Mouse (Mus musculus) forebrain, postnatal 0 days (tissue): Measurements from ENCODE around the gene Olfr1076. TPM values are rescaled to one million over a fixed set of nuclear protein-coding genes. Genes with fewer than 3 reads are reported as not detected.
"Not testable (repeated sequence)": the region's sequence is repeated elsewhere in the genome, so short reads cannot be mapped to it uniquely, and the experiment has no call there.

ENCODE experiments used
- ATAC-seq: fragments of 200-750 bp; cut with Nextera tagmentation; 2 replicates; pipeline ENCODE4 v1.8.0; 2017; ENCODE audit warnings: mild to moderate bottlenecking, moderate library complexity
- DNase-seq: peaks from one replicate; pipeline ENCODE4 v3.0.0-alpha.2; 2015
- H3K27ac ChIP-seq: fragments of 300-500 bp; sonication (generic); 2 replicates; pipeline ENCODE4 v1.5.1; 2014; ENCODE audit warnings: low read depth, mild to moderate bottlenecking, antibody characterized with exemption, low read length, moderate library complexity, mixed read lengths
- H3K27me3 ChIP-seq: fragments of 300-500 bp; sonication (generic); 2 replicates; pipeline ENCODE4 v1.6.1; 2014; ENCODE audit warnings: mild to moderate bottlenecking, low read length, mixed read lengths; ENCODE audit not compliant: insufficient read depth
- H3K36me3 ChIP-seq: fragments of 300-500 bp; sonication (generic); 2 replicates; pipeline ENCODE4 v1.6.1; 2014; ENCODE audit warnings: mild to moderate bottlenecking, moderate library complexity; ENCODE audit not compliant: insufficient read depth
- H3K4me1 ChIP-seq: fragments of 300-500 bp; sonication (generic); 2 replicates; pipeline ENCODE4 v1.6.1; 2014; ENCODE audit warnings: antibody characterized with exemption; ENCODE audit not compliant: insufficient read depth
- H3K4me2 ChIP-seq: fragments of 300-500 bp; sonication (generic); 2 replicates; pipeline ENCODE4 v1.6.1; 2014; ENCODE audit warnings: low read depth, mild to moderate bottlenecking, moderate library complexity
- H3K4me3 ChIP-seq: fragments of 300-500 bp; sonication (generic); 2 replicates; pipeline ENCODE4 v1.5.1; 2014; ENCODE audit warnings: low read depth, low read length, mixed read lengths
- H3K9ac ChIP-seq: fragments of 300-500 bp; sonication (generic); 2 replicates; pipeline ENCODE4 v1.6.1; 2014; ENCODE audit warnings: mild to moderate bottlenecking
- H3K9me3 ChIP-seq: fragments of 300-500 bp; sonication (generic); 2 replicates; pipeline ENCODE4 v1.6.1; 2016; ENCODE audit warnings: low read length
- CTCF ChIP-seq: sonication (generic); IDR thresholded peaks from 2 replicates; pipeline ENCODE4 v1.5.1; 2016; ENCODE audit warnings: antibody characterized with exemption, control low read depth, low read depth
- WGBS: fragments of 180-500 bp; shearing (Covaris S2); extraction: QIAGEN DNeasy Blood & Tissue Kit; methylation state at CpG from one replicate; pipeline ENCODE4 v1.1.7; 2014; 5-methylcytosine and 5-hydroxymethylcytosine counted together
- polyA plus RNA-seq: library from polyadenylated mRNA; unstranded; fragments of >200 nt; fragmentation: Nextera tagmentation; extraction: Ambion mirVana; gene quantifications from 2 replicates; pipeline ENCODE4 v1.2.1, GENCODE M21; 2015
- total RNA-seq: library from RNA; depleted of rRNA; stranded (reverse); fragments of >200 nt; gene quantifications from 2 replicates; pipeline ENCODE4 v1.2.3, GENCODE M21; 2014; rRNA removed

Gene Olfr1076
- total RNA-seq (not detected in 2 replicates), polyA plus RNA-seq (not detected in 2 replicates)

DNA sequence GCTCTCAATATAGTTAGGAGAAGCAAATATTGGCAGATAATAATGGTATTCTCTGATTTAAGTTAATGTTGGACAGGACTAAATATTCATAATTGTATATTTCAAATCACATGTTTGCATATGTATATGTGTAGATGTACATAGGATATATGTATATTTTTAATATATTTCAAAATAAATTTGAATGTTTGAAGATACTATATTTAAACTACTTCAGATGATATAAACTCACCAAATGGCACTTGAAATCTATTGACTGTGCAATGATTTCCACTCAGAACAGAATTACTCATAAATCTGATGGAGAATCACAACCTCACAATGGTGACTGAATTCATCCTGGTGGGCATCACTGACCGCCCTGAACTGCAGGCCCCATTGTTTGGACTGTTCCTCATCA lies at the start of gene Olfr1076:
Gene Olfr1076, plus strand, starts transcription at position 301 of the 400 bp plus-strand sequence.
- 81% methylated on average over 1 of the region's 1 CpGs for WGBS
- Histone ChIP-seq H3K36me3 (no peaks in the 10 kb centered on the region), H3K4me2 (no peak within 1 kb of the TSS), H3K27me3 (no peaks in the 10 kb centered on the region), H3K9ac (no peak within 1 kb of the TSS), H3K4me1 (no peaks in the 10 kb centered on the region), H3K9me3 (no peaks in the 10 kb centered on the region), H3K27ac (no peak within 1 kb of the TSS), H3K4me3 (no peak within 1 kb of the TSS)
- DNase-seq (no peak), ATAC-seq (no peak)
- no peak for TF ChIP-seq CTCF

DNA sequence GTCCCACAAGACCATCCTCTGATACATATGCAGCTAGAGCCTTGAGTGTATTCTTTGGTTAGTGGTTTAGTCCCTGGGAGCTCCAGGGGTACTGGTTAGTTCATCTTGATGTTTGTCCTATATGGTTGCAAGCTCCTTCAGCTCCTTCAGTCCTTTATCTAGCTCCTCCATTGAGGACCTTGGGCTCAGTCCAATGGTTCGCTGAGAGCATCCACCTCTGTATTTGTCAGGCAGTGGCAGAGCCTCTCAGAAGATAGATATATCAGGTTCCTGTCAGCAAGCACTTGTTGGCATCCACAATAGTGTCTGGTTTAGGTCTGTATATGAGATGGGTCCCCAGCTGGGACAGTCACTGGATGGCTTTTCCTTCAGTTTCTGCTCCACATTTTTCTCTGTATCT lies 47.8 kb upstream of the Olfr1076 start:
- no peaks in the 10 kb centered on the region for H3K9me3 ChIP-seq
- H3K4me2 ChIP-seq, result no peak overlapping the region
- ATAC-seq, result no peak
- no peak for TF ChIP-seq CTCF
- no peak overlapping the region for H3K4me3 ChIP-seq
- no peaks in the 10 kb centered on the region for H3K36me3 ChIP-seq
- DNase-seq, result no peak
- no peak overlapping the region for H3K27ac ChIP-seq
- no peak overlapping the region for H3K9ac ChIP-seq
- H3K27me3 ChIP-seq, result no peaks in the 10 kb centered on the region
- 82% methylated on average over 1 of the region's 1 CpGs for WGBS
- no peaks in the 10 kb centered on the region for H3K4me1 ChIP-seq

DNA sequence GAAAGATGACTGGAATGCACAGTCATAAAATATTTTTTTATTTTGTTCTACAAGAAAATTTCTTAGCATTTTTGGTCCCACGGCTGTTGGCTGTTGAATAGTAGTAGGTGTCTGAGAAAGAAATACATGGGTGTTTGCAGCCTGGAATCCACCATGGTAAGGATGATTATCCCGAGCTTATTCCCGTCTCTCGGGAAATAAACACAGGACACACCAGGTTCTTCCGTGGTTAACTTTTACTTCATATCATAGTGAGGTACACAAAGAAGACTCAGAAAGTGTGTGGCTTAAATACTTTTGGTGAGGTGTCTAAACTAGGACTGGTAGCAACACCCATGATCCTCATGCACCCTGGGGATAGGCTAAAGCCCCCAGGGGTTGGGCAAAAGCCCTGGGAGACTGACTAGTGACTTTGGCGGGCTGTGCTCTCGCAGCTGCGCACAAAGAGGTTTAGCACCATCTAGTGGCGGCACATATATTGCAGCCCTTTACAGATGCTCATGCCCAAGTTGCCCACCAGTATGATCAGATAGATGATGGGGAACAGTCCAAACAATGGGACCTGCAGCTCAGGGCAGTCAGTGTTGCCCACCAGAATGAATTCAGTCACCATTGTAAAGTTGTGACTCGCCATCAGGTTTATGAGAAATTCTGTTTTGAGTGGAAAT lies 43.7 kb upstream of the Olfr1076 start:
- Histone ChIP-seq H3K4me3 (no peak overlapping the region), H3K36me3 (no peaks in the 10 kb centered on the region), H3K27me3 (no peaks in the 10 kb centered on the region), H3K9me3 (no peaks in the 10 kb centered on the region), H3K4me1 (no peaks in the 10 kb centered on the region), H3K4me2 (no peak overlapping the region), H3K9ac (no peak overlapping the region), H3K27ac (no peak overlapping the region)
- peak; percentile 36; the same call in 1 of the 2 replicates for ATAC-seq
- peak; percentile 77 for TF ChIP-seq CTCF
- DNase-seq, result peak; percentile 56
- WGBS, result 34% methylated on average over 10 of the region's 10 CpGs

DNA sequence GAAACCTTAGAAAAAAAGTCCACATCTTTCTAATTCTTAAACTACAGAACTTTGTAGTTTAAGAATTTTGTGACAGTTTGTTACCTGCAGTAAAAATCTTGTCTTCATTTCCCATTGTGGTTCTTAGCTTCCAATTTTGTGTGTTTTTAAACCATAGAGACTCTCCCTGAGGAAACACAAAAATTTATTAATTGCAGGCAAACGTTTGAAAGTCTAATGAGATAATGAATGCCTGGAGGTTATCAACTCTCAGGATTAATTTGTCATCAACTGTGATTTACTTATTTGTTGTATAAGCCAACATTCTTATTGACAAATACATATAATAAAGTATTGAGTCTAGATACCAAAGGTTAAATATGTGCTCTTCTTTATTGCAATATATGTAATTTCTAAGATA lies 21.0 kb upstream of the Olfr1076 start, which contains the start of gene Olfr228:
Gene Olfr228, minus strand, starts transcription at position 101 of the 400 bp plus-strand sequence.
- H3K4me3 ChIP-seq, result no peak within 1 kb of the TSS
- H3K27ac ChIP-seq, result no peak within 1 kb of the TSS
- ATAC-seq, result no peak
- no peaks in the 10 kb centered on the region for H3K36me3 ChIP-seq
- no peaks in the 10 kb centered on the region for H3K27me3 ChIP-seq
- no peaks in the 10 kb centered on the region for H3K9me3 ChIP-seq
- H3K9ac ChIP-seq, result no peak within 1 kb of the TSS
- H3K4me2 ChIP-seq, result no peak within 1 kb of the TSS
- no peak for TF ChIP-seq CTCF
- 52% methylated on average over 1 of the region's 1 CpGs for WGBS
- no peak for DNase-seq
- H3K4me1 ChIP-seq, result no peaks in the 10 kb centered on the region

DNA sequence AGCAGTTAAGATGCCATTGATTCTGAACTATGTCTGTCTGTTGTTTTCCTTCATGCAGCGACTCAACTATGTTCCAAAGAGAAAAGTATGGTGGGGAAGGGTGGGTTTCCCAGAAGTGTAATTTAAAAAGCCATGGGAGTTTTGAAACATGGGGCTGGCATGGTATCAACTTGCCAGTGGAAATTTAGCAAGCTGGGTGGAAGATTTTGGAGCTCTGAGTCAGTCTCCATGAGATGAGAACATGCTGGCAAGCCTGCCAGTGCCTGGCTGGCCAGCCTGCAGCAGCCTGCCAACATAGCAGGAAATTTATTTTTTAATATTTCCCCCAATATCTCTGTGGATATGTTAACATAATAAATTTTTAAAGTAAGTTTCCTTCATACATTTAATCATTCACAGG lies 22.7 kb downstream of the Olfr1076 start:
- peak; percentile 4 for DNase-seq

DNA sequence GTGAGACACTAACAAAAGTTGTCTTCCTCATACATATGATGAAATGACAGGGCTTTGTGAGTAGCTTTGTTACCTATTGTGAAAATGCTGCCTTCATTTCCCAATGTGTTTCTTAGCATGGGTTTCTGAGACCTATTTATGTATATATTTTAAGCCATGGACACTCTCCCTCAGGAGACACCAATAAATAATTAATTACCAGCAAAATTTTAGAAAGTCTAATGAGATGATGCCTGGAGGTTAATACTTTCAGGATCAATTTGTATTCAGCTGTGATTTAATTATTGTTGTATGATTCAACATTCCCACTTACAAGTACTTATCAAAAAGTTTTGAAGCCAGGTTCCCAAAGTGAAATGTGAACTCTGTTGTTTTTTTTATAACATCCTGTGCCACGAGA lies 34.1 kb downstream of the Olfr1076 start, which contains the start of gene Olfr1079:
Gene Olfr1079, minus strand, starts transcription at position 101 of the 400 bp plus-strand sequence.
- Histone ChIP-seq H3K4me1 (no peaks in the 10 kb centered on the region), H3K4me3 (no peak within 1 kb of the TSS), H3K9ac (no peak within 1 kb of the TSS), H3K27me3 (no peaks in the 10 kb centered on the region), H3K9me3 (no peaks in the 10 kb centered on the region), H3K36me3 (no peaks in the 10 kb centered on the region), H3K4me2 (no peak within 1 kb of the TSS), H3K27ac (no peak within 1 kb of the TSS)
- no peak for TF ChIP-seq CTCF
- ATAC-seq, result no peak
- WGBS, result 33% methylated on average over 1 of the region's 1 CpGs
- no peak for DNase-seq

More for the DNA sequence above, 22.7 kb downstream of the Olfr1076 start:
- TF ChIP-seq CTCF, result no peak
- Histone ChIP-seq H3K27me3 (no peaks in the 10 kb centered on the region), H3K27ac (no peak overlapping the region), H3K9me3 (no peaks in the 10 kb centered on the region), H3K9ac (no peak overlapping the region), H3K4me1 (no peaks in the 10 kb centered on the region), H3K36me3 (no peaks in the 10 kb centered on the region), H3K4me3 (no peak overlapping the region), H3K4me2 (no peak overlapping the region)
- no peak for ATAC-seq
- 46% methylated on average over 1 of the region's 1 CpGs for WGBS

DNA sequence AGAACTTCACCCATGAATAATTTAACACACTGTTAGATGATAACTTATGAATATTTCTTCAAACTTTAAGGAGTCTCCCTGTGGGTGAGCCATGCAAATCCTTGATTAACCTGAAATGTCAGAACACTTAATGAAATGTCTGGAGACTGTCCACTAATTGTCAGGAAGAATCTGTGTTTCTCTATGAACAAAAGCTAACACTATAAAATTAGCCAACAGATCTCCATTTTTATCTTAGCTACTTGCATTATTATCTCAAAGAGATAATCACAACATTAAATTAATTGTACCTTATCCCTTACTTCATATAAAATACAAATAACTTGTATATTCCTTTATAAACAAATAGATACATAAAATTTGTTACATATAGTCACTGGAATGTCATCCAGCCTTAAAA lies 49.9 kb downstream of the Olfr1076 start, which contains the start of gene Olfr1080:
Gene Olfr1080, minus strand, starts transcription at position 101 of the 400 bp plus-strand sequence.
- H3K36me3 ChIP-seq, H3K27me3 ChIP-seq, H3K4me2 ChIP-seq, H3K27ac ChIP-seq, DNase-seq, H3K4me3 ChIP-seq, H3K9me3 ChIP-seq, H3K9ac ChIP-seq, ATAC-seq, H3K4me1 ChIP-seq: not testable (repeated sequence)

Other genes with a start within 250 kb of the Olfr1076 start
- not detected in 2 replicates for gene Olfr1051, start 229.4 kb upstream of the Olfr1076 start, total RNA-seq
- not detected in 2 replicates for gene Olfr1051, start 229.4 kb upstream of the Olfr1076 start, polyA plus RNA-seq
- gene Olfr1052, start 216.0 kb upstream of the Olfr1076 start, total RNA-seq, result not detected in 2 replicates
- not detected in 2 replicates for gene Olfr1052, start 216.0 kb upstream of the Olfr1076 start, polyA plus RNA-seq
- not detected in 2 replicates for gene Olfr1053, start 193.2 kb upstream of the Olfr1076 start, total RNA-seq
- not detected in 2 replicates for gene Olfr1053, start 193.2 kb upstream of the Olfr1076 start, polyA plus RNA-seq
- not detected in 2 replicates for gene Olfr1054, start 173.0 kb upstream of the Olfr1076 start, total RNA-seq
- gene Olfr1054, start 173.0 kb upstream of the Olfr1076 start, polyA plus RNA-seq, result not detected in 2 replicates
- gene Olfr1055, start 158.2 kb upstream of the Olfr1076 start, total RNA-seq, result not detected in 2 replicates
- gene Olfr1055, start 158.2 kb upstream of the Olfr1076 start, polyA plus RNA-seq, result not detected in 2 replicates
- gene Olfr1056, start 146.0 kb upstream of the Olfr1076 start, total RNA-seq, result not detected in 2 replicates
- not detected in 2 replicates for gene Olfr1056, start 146.0 kb upstream of the Olfr1076 start, polyA plus RNA-seq
- gene Olfr1057, start 130.1 kb upstream of the Olfr1076 start, total RNA-seq, result not detected in 2 replicates
- gene Olfr1057, start 130.1 kb upstream of the Olfr1076 start, polyA plus RNA-seq, result not detected in 2 replicates
- gene Olfr1058, start 119.9 kb upstream of the Olfr1076 start, total RNA-seq, result not detected in 2 replicates
- not detected in 2 replicates for gene Olfr1058, start 119.9 kb upstream of the Olfr1076 start, polyA plus RNA-seq
- gene Olfr1061, start 94.4 kb upstream of the Olfr1076 start, total RNA-seq, result not detected in 2 replicates
- gene Olfr1061, start 94.4 kb upstream of the Olfr1076 start, polyA plus RNA-seq, result not detected in 2 replicates
- gene Olfr1062, start 81.7 kb upstream of the Olfr1076 start, total RNA-seq, result not detected in 2 replicates
- gene Olfr1062, start 81.7 kb upstream of the Olfr1076 start, polyA plus RNA-seq, result not detected in 2 replicates
- not detected in 2 replicates for gene Olfr1065, start 57.9 kb upstream of the Olfr1076 start, total RNA-seq
- not detected in 2 replicates for gene Olfr1065, start 57.9 kb upstream of the Olfr1076 start, polyA plus RNA-seq
- gene Olfr1066, start 52.2 kb upstream of the Olfr1076 start, total RNA-seq, result not detected in 2 replicates
- not detected in 2 replicates for gene Olfr1066, start 52.2 kb upstream of the Olfr1076 start, polyA plus RNA-seq
- not detected in 2 replicates for gene Olfr228, start 21.1 kb upstream of the Olfr1076 start, total RNA-seq
- not detected in 2 replicates for gene Olfr228, start 21.1 kb upstream of the Olfr1076 start, polyA plus RNA-seq
- gene Olfr1079, start 34.0 kb downstream of the Olfr1076 start, total RNA-seq, result not detected in 2 replicates
- not detected in 2 replicates for gene Olfr1079, start 34.0 kb downstream of the Olfr1076 start, polyA plus RNA-seq
- gene Olfr1080, start 49.8 kb downstream of the Olfr1076 start, total RNA-seq, result not detected in 2 replicates
- not detected in 2 replicates for gene Olfr1080, start 49.8 kb downstream of the Olfr1076 start, polyA plus RNA-seq
- not detected in 2 replicates for gene Olfr1082, start 90.5 kb downstream of the Olfr1076 start, total RNA-seq
- not detected in 2 replicates for gene Olfr1082, start 90.5 kb downstream of the Olfr1076 start, polyA plus RNA-seq
- gene Olfr1084, start 131.3 kb downstream of the Olfr1076 start, total RNA-seq, result not detected in 2 replicates
- gene Olfr1084, start 131.3 kb downstream of the Olfr1076 start, polyA plus RNA-seq, result not detected in 2 replicates
- gene Olfr1085, start 153.6 kb downstream of the Olfr1076 start, total RNA-seq, result not detected in 2 replicates
- not detected in 2 replicates for gene Olfr1085, start 153.6 kb downstream of the Olfr1076 start, polyA plus RNA-seq
- not detected in 2 replicates for gene Olfr1086, start 171.6 kb downstream of the Olfr1076 start, total RNA-seq
- not detected in 2 replicates for gene Olfr1086, start 171.6 kb downstream of the Olfr1076 start, polyA plus RNA-seq
- gene Olfr1087, start 189.9 kb downstream of the Olfr1076 start, total RNA-seq, result not detected in 2 replicates
- gene Olfr1087, start 189.9 kb downstream of the Olfr1076 start, polyA plus RNA-seq, result not detected in 2 replicates
- gene Olfr1089, start 225.2 kb downstream of the Olfr1076 start, total RNA-seq, result not detected in 2 replicates
- gene Olfr1089, start 225.2 kb downstream of the Olfr1076 start, polyA plus RNA-seq, result not detected in 2 replicates